Mouse (Mus musculus) thymus, postnatal 25 days (tissue): ENCODE measurements around the gene Neil1.

Source experiments
- DNase-seq: peaks from one replicate; pipeline ENCODE4 v3.0.0; 2022

Neil1 gene

GRCm38 (mm10) chr9:57148144-57148878 is at the start of gene Neil1:
TSS of gene Neil1 (minus strand) at chr9:57148305.
- DNase-seq: peak; percentile 84

- no peak for DNase-seq
Observed at GRCm38 (mm10) chr9:57197414-57197813, 49.3 kb upstream of the Neil1 start.

- no peak for DNase-seq
Observed at GRCm38 (mm10) chr9:57196708-57197107, 48.6 kb upstream of the Neil1 start.

GRCm38 (mm10) chr9:57168411-57168810 is 20.3 kb upstream of the Neil1 start:
- no peak for DNase-seq

DNA sequence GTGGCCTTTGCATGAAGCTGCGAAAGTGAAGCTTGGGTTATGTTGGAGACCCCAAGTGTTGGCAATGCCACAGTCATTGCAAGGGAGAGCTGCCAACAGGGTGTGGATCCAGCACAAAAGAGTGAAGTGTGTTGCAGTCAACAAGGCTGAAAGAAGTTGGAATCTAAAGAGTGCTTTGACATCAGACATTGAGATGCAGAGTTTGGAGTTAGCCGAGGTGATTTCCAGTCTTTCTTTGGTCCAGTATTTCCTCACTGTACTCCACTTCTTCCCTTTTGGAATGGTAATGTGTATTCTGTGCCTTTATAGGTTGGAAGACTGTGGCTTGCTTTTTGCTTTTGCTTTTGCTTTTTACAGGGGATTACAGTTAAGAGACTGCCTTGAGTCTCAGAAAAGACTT is 18.1 kb upstream of the Neil1 start:
- no peak for DNase-seq

GRCm38 (mm10) chr9:57163137-57163536 is 15.0 kb upstream of the Neil1 start:
- no peak for DNase-seq

DNA sequence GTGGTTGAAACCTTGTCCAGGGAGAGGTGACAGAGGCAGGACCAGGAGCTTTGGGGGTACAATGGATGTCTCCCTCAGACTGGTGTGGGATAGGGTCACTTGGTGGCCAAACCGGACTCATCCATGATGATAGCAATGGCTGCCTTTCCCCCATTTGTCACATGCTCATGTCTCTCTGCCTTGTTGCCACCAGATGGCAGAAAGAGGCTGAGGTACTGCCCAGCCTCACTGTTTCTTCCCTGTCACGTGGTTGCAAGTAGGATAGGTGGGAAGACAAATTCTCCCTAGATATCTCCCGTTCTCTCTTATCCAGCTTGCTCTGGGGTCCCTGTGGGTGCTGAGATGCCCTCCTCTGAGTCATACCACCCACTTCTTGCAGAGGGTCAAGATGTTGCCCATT is 14.4 kb upstream of the Neil1 start:
- no peak for DNase-seq

- DNase-seq: no peak
Observed at GRCm38 (mm10) chr9:57158506-57158905, 10.4 kb upstream of the Neil1 start.

GRCm38 (mm10) chr9:57158013-57158470 is 9.9 kb upstream of the Neil1 start, which contains the start of gene Commd4:
TSS of gene Commd4 (minus strand) at chr9:57158331.
- peak; percentile 81 for DNase-seq

DNA sequence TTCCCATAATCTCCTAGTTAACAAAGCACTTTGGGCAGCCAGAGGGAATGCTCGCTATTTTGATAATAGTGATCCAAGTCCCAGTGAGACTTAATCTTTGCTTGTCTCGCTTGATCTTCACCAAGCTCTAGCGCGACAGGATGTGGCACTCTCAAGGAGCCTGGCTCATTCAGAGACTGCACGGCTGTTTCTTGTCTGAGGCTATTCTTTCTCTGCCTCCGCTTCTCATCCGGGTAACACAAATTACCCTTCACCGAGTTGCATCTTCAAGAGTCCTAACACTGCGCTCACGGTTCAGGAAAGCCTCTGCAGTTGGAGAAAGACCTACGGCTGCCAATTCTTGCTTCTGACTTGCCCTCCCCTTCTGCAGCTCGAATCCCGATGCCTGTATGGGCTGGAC is 9.4 kb upstream of the Neil1 start:
- peak; percentile 36 for DNase-seq

DNA sequence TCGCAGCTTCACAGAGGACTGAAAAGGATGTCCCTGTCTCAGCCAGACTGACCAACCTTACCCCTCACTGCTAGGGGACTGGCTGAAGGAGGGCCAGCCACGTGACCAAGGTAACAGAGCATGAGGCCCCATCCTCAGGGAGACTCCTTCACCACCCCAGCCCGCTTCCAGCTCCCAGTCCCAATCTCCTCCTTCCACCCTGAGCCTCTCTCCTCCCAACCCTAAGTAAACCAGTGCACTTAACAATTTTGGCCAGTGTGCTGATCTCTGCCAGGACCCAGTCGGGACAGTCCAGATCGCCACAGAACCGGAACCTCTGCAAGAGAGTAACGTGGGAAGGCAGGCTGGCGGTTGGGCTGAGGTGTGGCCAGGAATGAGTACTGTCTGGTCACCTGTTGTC is 8.7 kb upstream of the Neil1 start:
- no peak for DNase-seq

DNA sequence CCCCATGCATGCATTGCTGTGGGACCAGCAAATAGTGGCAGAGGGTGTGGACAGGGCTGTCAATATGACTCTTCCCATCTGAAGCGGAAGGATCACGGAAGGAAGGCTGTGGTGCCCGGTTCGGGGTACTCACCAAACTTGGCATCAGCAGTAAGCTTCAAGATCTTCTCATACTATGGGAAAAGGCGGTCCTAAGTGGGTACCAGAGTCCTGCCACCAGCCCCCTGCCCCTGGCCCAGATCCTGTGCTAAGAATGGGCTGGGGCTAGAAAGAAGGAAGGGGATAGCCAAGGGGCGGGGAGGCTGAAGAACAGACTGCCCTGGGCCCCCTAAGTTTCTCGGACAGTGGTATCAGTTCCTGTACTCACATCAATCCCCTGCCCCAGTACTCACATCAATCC is 8.3 kb upstream of the Neil1 start:
- no peak for DNase-seq

DNA sequence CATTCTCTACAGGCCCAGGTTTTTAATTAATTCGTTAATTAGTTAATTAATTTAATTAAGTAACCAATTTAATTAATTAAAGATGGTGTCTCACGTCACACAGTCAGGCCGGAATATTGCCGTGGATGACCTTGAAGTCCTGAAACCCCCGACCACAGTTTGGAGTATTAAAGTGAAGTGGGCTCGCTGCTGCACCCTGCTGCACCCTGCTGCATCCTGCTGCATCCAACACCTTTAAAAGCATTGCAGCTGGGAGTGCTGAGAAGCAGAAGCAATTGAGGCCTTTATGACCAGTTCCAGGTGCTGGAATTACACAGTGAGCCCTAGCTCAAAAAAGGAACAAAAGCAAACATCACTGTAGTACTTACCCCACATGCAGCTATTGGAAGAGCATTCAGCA is 4.2 kb upstream of the Neil1 start:
- no peak for DNase-seq

DNA sequence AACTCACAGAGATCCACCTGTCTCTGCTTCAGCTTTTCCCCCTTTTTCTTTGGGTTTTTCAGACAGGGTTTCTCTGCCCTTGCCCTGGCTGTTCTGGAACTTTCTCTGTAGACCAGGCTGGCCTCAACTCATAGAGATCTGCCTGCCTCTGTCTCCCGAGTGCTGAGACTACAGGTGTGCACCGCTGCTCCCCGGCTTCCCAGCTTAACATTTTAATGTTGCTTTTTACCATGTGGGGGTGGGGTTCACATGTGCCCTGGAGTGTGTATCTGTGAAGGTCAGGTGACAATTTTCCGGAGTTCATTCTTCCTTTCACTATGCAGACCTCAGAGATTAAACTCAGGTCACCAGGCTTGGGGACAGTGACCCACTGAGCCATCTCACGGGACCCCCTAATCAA is 2.1 kb upstream of the Neil1 start:
- DNase-seq: no peak

DNA sequence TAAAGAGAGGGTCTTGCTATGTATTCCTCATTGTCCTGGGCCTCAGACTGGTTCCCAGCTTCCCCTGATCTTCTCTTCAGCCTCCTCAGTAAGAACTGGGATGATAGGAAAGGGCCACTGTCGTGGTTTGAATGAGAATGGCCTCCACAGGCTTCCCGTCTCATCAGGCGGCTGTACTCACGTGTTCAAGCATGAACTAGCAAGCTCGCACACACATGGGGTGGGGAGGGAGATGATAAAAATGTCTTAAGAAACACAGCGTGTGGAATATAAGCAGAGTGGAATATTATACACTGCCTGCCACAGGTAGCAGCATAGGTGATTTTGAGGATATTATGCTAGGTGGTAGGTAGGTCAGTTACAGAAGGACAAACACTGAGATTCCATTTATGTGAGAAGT is 916 bp upstream of the Neil1 start:
- no peak for DNase-seq

DNA sequence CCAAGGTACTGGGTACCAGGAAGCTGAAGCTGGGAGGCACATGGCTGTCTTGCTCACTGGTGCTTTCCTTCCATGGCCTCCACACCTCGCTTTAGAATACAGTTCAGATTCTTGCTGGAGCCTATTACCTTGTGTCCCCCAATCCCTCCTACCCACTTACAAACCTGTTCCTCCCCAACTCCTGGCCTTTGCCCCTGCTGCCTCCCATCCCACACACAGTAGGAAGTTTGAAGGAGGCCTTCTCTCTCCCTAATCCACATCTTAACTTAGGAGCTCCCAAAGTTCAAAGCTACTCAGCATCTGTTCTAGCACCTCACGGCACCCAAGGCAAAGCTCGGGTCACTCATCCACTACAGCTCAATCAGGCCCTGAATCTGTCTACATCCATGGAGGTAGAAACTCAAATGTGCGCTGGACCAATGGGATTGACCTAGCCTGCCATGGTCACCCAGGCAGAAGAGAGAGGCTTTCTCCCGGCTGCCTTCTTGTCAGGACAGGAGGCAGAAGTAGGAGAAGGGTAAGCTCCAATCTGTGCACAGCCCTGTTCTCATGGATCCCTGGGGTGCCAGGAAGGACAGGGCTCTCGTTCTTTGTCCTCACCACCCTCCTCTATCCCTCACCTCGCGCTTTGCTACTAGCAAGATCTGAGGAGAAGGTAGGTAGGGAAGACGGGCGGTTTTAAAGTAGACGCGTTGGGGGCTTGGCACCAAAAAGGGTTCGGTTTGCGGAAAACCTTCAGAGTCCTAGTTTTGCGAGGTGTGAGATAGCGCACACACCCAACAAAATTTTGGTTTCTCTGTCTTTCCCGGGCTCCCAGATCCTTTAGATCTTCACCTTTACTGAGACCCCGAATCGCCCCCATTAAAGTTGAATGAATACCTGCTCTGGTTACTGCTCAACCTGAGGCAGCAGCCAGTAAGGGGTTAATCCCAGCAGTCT is 631 bp downstream of the Neil1 start:
- DNase-seq: no peak

DNA sequence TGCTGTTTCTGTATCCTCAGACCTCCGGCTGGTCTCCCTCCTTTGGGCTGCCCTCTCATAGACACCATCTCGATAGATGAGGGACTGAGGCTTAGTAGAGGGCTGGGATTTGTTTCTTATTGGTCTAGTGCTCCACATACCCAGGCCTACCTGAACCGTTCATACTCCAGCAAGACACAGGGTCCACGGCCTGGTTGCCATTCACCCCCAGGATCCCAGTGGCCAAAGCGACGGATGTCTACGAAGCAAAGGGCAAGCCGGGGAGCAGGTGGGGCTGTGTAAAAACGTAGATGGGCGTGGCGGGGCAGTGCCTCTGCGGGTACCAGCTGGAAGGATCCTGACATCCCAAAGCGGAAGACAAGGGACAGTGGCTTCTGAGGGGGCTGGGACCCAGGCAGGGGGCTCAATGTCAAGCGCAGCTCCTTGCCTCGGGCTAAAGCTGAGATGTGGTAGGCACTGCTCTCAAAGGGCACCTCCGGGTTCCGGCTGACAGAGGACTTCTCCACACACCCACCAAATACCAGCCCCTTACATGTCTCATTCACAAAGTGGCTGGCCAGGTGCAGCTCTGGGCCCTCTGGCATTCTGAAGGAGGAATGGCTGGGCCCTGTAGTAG is 1.5 kb downstream of the Neil1 start:
- DNase-seq: no peak

GRCm38 (mm10) chr9:57144830-57145229 is 3.3 kb downstream of the Neil1 start:
- no peak for DNase-seq

DNA sequence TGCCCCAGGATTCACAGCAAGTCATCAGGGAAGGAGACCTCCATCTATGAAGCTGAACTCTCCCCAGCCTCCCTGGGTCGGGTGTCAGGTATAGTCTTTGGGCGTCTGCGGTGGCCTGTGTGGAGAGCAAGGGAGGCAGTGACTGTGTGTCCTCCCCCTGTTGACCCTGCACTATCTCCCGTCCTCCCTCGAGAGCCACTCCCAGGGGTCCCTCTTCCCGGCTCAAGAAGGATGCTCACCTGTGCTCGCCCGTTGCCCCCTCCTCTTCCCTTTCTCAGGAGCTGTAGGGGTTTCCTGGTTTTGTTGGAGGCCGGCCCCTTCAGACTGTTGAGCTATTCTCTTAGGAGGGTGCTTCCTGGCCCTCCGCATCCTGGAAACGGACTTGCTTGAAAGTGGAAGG is 4.9 kb downstream of the Neil1 start:
- no peak for DNase-seq

- no peak for DNase-seq
Observed at GRCm38 (mm10) chr9:57141417-57142353, 6.4 kb downstream of the Neil1 start.

DNA sequence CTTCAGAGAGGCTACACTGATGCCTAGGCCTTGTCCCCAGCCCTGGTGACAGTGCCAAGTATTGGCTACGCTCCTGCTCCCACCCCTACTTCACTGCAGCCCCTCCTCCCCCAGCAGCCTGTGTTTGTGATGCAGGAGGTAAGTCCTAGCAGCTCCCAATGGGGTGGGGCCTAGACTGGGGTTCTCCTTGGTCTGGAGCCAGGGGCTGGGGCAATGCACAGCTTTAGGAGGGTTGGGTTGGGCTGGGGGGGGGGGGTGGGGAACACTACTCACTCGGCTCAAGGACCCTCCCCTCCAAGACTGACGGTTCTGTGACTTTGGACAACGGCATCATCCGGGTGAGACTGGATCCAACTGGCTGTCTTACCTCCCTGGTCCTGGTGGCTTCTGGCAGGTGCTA is 8.5 kb downstream of the Neil1 start:
- DNase-seq: no peak

- DNase-seq: no peak
Observed at GRCm38 (mm10) chr9:57139110-57139509, 9.0 kb downstream of the Neil1 start.
